Mouse (Mus musculus) thymus, adult 2 months (tissue): ENCODE data around the gene Dhrs4.

Source experiments
- CTCF ChIP-seq: fragments of 200-500 bp; IDR thresholded peaks from 2 replicates; pipeline ENCODE4 v1.5.1; 2012; ENCODE audit warnings: mild to moderate bottlenecking, control low read depth, low read length, moderate library complexity, borderline replicate concordance; ENCODE audit not compliant: control insufficient read depth, poor library complexity, insufficient read depth; ENCODE audit errors: extremely low read depth
- POLR2A ChIP-seq: fragments of 200-500 bp; IDR thresholded peaks from 2 replicates; pipeline ENCODE4 v1.6.1; 2012; ENCODE audit warnings: mild to moderate bottlenecking, low read length, control low read depth, moderate library complexity; ENCODE audit not compliant: control insufficient read depth, poor library complexity, insufficient read depth; ENCODE audit errors: extremely low read depth

DNA sequence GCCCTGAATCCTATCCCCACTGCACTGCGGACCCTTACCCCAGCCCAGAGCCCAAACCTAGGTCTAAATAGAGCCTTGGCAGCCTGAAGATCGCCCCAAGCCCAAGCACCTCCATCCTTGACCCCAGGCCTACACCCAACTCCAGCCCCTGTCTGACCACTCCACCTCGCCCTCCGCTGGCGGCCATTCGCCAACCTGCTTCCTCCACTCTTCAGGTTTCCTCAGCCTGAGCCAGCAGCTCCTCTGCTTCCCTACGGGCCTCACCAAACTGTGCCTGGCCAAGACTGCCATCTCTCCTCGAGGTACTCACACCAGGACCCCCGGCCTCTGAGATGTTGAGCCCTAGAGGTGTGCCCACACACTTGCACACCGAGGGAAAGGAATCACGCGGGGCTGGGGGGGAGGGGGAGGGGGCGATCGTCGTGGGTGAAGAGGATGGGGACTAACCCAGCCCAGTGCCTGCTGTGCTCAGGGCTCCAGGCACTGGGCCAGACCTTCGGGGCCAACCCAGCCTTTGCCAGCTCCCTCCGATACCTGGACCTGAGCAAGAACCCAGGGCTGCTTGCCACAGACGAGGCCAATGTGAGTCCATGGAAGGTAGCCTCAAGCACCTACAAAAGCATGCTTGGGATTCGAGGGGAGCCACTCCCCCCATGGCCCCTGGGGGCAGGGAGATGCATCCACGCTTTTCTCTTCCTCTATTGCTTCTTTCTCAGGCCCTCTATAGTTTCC, 17.1 kb downstream of the Dhrs4 start:
- TF ChIP-seq POLR2A, result no peak
- no peak for TF ChIP-seq CTCF
